Mouse (Mus musculus): Measurements from ENCODE around the gene Gm13306.
"Not testable (repeated sequence)": the region's sequence is repeated elsewhere in the genome, so short reads cannot be mapped to it uniquely, and the experiment has no call there.

Gene Gm13306

DNA sequence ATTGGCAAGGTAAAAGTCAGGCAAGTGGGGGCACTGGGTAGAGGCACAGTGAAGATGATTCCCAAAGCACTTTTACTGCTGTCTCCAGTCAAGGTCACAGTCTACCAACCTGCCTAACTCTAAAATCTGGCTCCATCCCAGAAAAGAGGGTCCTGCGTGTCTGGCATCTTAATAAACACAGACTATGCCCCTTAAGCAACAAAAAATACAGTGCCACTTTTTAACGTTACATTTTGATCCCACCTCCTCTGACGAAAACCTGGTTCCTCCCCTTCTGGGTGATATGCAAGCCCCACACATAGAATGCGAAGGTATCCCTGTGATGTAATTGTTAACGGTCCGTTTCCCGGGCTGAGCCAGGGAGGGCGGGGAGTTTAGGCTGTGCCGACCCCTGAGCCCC lies at the start of gene Gm13306:
Gene Gm13306 (plus strand): TSS at position 301 of the 400 bp plus-strand sequence.
- in situ Hi-C loops (cut with MboI): not testable (repeated sequence)

DNA sequence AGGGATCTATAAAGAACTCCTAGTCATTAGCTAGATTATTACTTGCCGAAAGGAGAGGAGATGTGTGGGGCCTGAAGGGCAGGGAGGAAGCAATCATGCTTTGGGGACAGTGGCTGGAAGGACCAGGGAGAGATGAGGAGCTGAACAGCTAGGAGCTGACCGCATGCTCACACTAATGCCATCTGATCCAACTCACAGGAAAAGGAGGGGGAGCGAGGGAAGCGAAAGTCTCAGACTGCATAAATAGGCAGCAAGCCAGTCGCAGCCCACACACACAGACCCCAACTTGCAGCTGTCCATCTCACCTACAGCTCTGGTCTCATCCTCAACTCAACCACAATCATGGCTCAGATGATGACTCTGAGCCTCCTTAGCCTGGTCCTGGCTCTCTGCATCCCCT lies 38.7 kb upstream of the Gm13306 start, which contains the start of gene Gm13304:
Gene Gm13304 (plus strand): TSS at position 301 of the 400 bp plus-strand sequence.
- in situ Hi-C loops (cut with MboI): not testable (repeated sequence)

DNA sequence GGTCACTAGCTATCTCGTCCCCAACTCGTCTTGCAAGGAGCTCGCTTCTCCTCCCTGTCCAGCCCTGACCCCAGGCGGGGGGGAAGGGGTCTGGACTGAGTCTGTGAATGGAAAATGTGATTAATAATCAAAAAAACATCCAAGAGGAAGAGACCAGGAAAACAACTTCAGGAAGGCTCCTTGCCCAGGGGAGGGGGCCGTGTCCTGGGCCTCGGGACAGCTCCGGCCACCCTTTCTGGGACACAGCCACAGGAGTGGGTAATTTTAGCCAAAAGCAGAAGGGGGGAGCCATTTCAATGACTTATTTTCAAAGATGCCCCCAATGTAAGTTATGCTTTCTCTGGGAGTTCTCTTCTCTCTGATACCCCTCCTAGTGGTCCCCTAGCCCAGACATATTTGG lies 15.3 kb downstream of the Gm13306 start, which contains the start of gene Gm13305:
Gene Gm13305 (minus strand): TSS at position 101 of the 400 bp plus-strand sequence.
- in situ Hi-C loops (cut with MboI): not testable (repeated sequence)

DNA sequence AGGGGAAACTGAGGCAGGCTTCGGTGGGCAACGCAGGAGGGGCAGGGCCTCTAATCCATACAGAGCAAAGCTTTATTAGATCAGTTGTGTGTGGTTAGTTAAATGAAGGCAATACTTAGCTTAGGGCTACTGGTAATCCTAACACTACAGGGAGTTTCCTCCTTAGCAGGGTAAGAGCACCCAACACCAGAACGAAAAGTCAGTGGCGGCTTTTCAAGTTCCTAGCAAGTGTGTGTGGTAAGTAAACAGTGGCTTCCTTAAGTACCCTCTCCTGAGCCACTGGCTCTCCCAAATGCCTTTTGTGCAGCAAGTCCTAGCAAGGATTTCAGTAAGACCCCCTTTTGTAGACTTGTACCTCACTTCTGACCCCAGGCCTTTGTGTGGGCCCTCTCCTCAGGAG lies 25.0 kb downstream of the Gm13306 start:
- in situ Hi-C loops (cut with MboI): not testable (repeated sequence)

DNA sequence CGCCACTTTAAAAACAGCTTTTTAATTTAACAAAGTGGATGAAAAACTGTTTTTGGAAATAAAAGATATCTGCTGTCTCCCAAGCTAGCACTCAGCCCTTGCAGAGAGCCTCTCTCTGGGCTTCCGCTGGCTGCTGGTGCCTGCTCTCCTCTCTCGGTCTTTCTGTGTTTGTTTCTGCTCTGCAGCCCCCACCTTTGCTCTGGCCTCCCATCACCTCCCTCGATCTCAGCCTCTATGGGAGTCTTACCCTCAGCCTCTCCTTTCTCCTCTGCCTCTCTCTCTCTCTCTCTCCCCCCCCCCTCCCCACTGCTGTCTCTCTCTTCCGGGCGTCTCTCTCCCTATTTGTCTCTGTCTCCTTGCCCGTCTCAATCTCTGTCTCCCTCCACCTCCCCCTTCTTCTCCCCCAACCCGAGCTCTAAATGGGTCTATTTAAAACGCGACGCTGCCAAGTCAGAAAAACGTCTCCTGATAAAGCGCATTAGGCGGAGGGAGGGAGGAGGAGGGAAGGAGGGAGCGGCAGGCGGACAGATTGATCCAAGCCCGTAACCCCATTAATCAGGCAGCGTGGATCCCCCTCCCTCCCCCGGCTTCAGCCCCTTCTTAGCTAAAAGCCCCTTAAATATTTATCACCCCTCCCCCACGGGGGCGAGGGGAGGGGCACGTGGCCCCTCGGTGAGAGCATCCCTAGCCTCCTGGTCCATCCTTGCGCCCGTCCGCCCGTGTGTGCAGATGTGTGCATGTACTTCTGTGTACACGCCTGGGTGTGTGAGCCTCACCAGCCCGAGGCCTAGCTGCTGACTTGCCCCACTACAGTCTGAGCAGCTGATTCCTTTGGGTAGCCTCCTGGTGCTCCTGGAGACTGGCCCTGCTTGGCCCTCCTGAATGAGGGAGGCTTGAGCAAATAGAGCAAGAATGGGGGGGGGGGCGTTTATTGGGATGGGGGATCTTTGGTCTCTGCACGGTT lies 30.3 kb downstream of the Gm13306 start:
- in situ Hi-C loops (cut with MboI): not testable (repeated sequence)

DNA sequence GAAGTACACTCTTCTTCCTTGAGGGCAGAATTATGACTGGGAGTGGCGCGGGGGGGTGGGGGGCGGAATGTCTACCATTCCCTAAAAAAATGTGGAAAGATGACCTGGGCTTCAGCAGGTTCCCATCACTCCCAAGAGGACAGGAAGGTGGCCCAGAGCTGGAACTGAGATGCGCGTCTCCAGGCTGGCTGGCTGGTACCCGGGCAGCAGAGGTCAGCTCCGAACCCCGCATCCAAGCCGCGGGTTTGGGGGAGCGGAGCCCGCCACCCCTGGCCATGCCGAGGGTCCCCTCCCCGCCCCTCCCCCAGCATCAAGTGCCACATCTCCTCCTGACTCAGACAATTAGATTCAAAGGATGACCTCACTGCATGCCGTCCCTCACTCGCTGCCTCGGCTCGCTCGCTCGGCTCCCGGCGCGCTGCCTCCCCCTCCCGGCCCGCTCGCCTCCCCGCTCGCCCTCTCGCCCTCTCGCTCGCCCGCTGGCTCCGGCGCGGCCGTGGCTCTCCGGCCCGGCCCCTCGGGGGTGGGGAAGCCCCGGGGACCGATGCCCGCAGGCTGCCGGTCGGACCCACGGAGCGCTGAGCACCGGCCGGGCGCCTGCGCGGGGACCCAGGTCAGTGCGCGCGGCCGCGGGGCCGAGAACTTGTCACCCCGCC lies 31.2 kb downstream of the Gm13306 start:
- in situ Hi-C loops (cut with MboI): not testable (repeated sequence)

DNA sequence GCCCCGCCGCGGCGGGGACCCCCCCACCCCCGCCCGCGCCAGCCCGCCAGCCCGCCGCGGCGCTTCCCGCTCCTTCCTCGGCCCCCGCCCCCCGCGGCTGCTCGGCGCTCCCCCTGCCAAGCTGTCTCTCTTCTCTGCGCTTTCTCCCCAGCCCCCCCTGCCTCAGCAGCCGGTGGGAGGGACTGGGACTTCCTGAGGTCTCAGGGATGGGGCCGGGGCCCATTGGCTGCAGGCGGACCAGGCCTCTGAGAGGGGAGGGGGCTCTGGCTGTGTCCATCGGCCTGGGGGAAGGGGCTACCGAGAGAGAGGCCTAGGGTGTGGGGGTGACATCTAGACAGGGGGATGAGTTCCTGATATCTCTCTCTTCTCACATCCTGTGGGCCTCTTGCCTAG lies 31.7 kb downstream of the Gm13306 start:
- in situ Hi-C loops (cut with MboI): not testable (repeated sequence)

Data from mature B cell (primary cell).